Mouse (Mus musculus) embryonic facial prominence, embryonic 12.5 days (tissue): ENCODE results near the gene Bsn. TPM values are rescaled to one million over a fixed set of nuclear protein-coding genes. Genes with fewer than 3 reads are reported as not detected.
A peak's percentile ranks its signal among the peaks of the same experiment; 100 is the strongest.

Source experiments
- ATAC-seq: fragments of 200-750 bp; cut with Nextera tagmentation; 2 replicates; pipeline ENCODE4 v1.8.0; 2017; ENCODE audit not compliant: insufficient number of reproducible peaks, insufficient read depth, low FRiP score, low TSS enrichment
- H3K27ac ChIP-seq: fragments of 300-500 bp; sonication (generic); 2 replicates; pipeline ENCODE4 v1.5.1; 2016; ENCODE audit warnings: mild to moderate bottlenecking
- H3K27me3 ChIP-seq: fragments of 300-500 bp; sonication (generic); 2 replicates; pipeline ENCODE4 v1.6.1; 2016; ENCODE audit warnings: mild to moderate bottlenecking, moderate library complexity
- H3K36me3 ChIP-seq: fragments of 300-500 bp; sonication (generic); 2 replicates; pipeline ENCODE4 v1.6.1; 2016; ENCODE audit warnings: mild to moderate bottlenecking
- H3K4me1 ChIP-seq: fragments of 300-500 bp; sonication (generic); 2 replicates; pipeline ENCODE4 v1.6.1; 2016
- H3K4me2 ChIP-seq: fragments of 300-500 bp; sonication (generic); replicated peaks from 2 replicates; pipeline ENCODE4 v1.6.1; 2016; ENCODE audit warnings: mild to moderate bottlenecking, moderate library complexity
- H3K4me3 ChIP-seq: fragments of 300-500 bp; sonication (generic); 2 replicates; pipeline ENCODE4 v1.5.1; 2016; ENCODE audit warnings: mild to moderate bottlenecking
- H3K9ac ChIP-seq: fragments of 300-500 bp; sonication (generic); 2 replicates; pipeline ENCODE4 v1.6.1; 2016; ENCODE audit warnings: mild to moderate bottlenecking, moderate library complexity
- H3K9me3 ChIP-seq: fragments of 300-500 bp; sonication (generic); 2 replicates; pipeline ENCODE4 v1.6.1; 2016; ENCODE audit warnings: mild to moderate bottlenecking, moderate library complexity
- WGBS: fragments of 180-500 bp; shearing (Covaris S2); methylation state at CpG from one replicate; pipeline ENCODE4 v1.1.7; 2016; 5-methylcytosine and 5-hydroxymethylcytosine counted together
- polyA plus RNA-seq: library from polyadenylated mRNA; unstranded; fragments of >200 nt; fragmentation: Nextera tagmentation; extraction: Ambion mirVana; gene quantifications from 2 replicates; pipeline ENCODE4 v1.2.1, GENCODE M21; 2016

Gene Bsn
- polyA plus RNA-seq, 1 experiment from 2014 or later, result 1.1 TPM

DNA sequence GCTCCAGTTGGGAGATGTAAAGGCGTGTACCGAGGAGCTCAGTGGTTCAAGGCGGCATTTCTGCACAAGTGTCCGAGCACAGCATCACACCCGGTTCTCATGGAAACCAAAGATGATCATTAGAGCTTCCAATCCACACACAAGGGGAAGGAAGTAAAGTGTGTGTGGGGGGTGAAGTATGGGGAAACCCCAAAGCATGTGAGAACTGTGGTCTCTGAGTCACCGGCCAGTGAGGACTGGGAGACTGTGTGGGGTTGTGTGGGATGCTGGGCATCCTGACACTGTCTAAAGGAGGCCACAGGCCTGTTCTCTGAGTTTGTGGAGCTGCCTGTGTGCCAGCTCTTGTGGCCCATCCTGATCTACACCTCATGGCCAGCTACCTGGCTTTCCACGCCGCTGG lies 69.5 kb downstream of the Bsn start:
- peaks cover 5% of the 10 kb centered on the region; the same call in 1 of the 2 replicates for H3K27me3 ChIP-seq
- no peak for ATAC-seq
- 91% methylated on average over 8 of the region's 8 CpGs for WGBS

DNA sequence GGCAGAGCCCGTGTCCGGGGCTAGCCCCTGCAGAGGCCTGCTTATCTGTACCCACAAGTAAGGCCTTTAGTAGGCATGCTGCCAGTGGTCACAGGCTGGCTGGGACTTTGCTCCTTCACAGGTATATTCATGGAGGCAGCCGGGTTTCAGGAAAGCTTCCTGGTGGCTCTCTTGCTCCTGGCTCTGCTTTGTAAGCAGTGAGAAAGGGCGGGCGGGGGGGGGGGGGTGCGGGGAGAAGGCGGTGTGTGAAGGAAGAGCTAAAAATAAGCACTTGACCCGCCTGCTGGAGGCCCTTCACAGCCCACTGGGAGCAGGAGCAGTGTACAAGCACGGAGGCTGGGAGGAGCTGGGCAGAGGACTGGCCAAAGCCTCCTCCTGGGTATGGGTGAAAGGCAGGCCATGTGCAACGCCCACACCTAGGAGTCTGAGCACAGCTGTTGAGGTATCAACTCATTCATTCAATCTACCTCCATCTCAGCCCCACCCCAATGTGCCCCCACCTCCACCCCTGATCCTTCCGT lies 70.2 kb downstream of the Bsn start:
- H3K9me3 ChIP-seq, result no peaks in the 10 kb centered on the region
- H3K36me3 ChIP-seq, result no peaks in the 10 kb centered on the region
- 53% methylated on average over 8 of the region's 11 CpGs for WGBS
- peak; percentile 77 for ATAC-seq
- H3K4me1 ChIP-seq, result peaks cover 7% of the 10 kb centered on the region
- no peak overlapping the region for H3K27ac ChIP-seq
- H3K4me3 ChIP-seq, result no peak overlapping the region
- H3K4me2 ChIP-seq, result no peak overlapping the region
- H3K27me3 ChIP-seq, result peaks cover 12% of the 10 kb centered on the region
- no peak overlapping the region for H3K9ac ChIP-seq

More for the DNA sequence above, 69.5 kb downstream of the Bsn start:
- H3K9me3 ChIP-seq, result no peaks in the 10 kb centered on the region
- no peak overlapping the region for H3K4me3 ChIP-seq
- peaks cover 7% of the 10 kb centered on the region for H3K4me1 ChIP-seq
- no peak overlapping the region for H3K9ac ChIP-seq
- no peak overlapping the region for H3K4me2 ChIP-seq
- H3K27ac ChIP-seq, result no peak overlapping the region
- no peaks in the 10 kb centered on the region for H3K36me3 ChIP-seq

DNA sequence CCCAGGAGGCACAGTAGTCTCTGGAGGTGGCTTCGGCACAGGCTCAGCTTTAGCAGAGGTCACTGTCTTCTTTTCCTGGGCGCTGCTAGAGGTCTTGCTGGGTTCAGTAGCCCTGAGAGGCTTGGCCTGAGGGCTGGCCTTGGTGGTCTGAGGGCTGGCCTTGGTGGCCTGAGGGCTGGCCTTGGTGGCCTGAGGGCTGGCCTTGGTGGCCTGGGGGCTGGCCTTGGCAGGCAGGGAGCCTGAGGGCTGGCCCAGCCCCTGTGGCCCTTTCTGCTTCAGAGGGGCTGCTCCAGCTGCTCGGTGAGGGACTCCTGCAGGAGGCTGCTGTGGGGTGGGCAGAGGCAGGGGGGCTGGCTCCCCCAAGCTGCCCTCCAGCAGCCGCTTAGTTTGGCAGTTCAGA lies 73.0 kb downstream of the Bsn start:
- no peak for ATAC-seq
- Histone ChIP-seq H3K4me3 (no peak overlapping the region), H3K9ac (no peak overlapping the region), H3K4me2 (no peak overlapping the region), H3K27ac (peak overlapping the region; percentile 1; the same call in 1 of the 2 replicates), H3K4me1 (peaks cover 7% of the 10 kb centered on the region), H3K36me3 (no peaks in the 10 kb centered on the region), H3K9me3 (no peaks in the 10 kb centered on the region), H3K27me3 (peaks cover 22% of the 10 kb centered on the region)
- 43% methylated on average over 4 of the region's 4 CpGs for WGBS

GRCm38 (mm10) chr9:108115290-108116077 lies 74.7 kb downstream of the Bsn start:
- no peak overlapping the region for H3K9ac ChIP-seq
- H3K27me3 ChIP-seq, result peaks cover 27% of the 10 kb centered on the region
- peaks cover 17% of the 10 kb centered on the region for H3K4me1 ChIP-seq
- no peak for ATAC-seq
- no peak overlapping the region for H3K27ac ChIP-seq
- H3K36me3 ChIP-seq, result no peaks in the 10 kb centered on the region
- H3K9me3 ChIP-seq, result no peaks in the 10 kb centered on the region
- 68% methylated on average over 43 of the region's 43 CpGs for WGBS
- H3K4me3 ChIP-seq, result no peak overlapping the region
- no peak overlapping the region for H3K4me2 ChIP-seq

- Histone ChIP-seq H3K27me3 (peaks cover 39% of the 10 kb centered on the region), H3K4me2 (no peak overlapping the region), H3K9me3 (no peaks in the 10 kb centered on the region), H3K27ac (no peak overlapping the region), H3K9ac (no peak overlapping the region), H3K36me3 (no peaks in the 10 kb centered on the region), H3K4me3 (no peak overlapping the region), H3K4me1 (peaks cover 17% of the 10 kb centered on the region)
- 96% methylated on average over 18 of the region's 18 CpGs for WGBS
- ATAC-seq, result no peak
Measured at GRCm38 (mm10) chr9:108112719-108113340, 77.4 kb downstream of the Bsn start.

GRCm38 (mm10) chr9:108111593-108112121 lies 78.5 kb downstream of the Bsn start:
- no peaks in the 10 kb centered on the region for H3K9me3 ChIP-seq
- WGBS, result 67% methylated on average over 17 of the region's 17 CpGs
- ATAC-seq, result no peak
- H3K9ac ChIP-seq, result peak overlapping the region; percentile 36
- H3K4me2 ChIP-seq, result peak overlapping the region; percentile 58
- no peak overlapping the region for H3K27ac ChIP-seq
- peak overlapping the region; percentile 28; the same call in 1 of the 2 replicates for H3K4me3 ChIP-seq
- no peaks in the 10 kb centered on the region for H3K36me3 ChIP-seq
- H3K4me1 ChIP-seq, result peaks cover 16% of the 10 kb centered on the region
- peaks cover 39% of the 10 kb centered on the region for H3K27me3 ChIP-seq

DNA sequence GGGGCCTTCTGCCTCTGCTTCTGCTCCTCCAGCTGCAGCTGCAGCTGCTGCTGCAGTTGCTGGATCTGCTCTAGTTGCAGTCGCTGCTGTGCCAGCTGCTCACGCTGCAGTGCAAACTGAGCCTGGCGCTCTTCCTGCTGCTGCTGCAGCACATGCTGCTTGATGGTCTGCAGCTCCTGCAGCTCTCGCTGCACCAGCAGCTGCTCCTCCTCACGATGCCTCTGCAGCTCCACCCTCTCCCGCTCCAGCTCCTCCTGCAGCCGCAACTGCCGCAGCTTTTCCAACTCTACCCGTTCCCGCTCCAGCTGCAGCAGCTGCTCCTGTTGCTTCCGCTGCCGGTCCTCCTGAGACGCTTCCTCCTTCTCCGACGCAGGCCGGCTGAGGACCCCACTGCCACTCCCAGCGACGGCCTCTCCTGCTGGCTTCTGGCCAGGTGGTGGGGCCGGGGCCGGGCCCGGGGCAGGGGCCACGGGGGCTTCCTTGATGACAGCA lies 79.0 kb downstream of the Bsn start:
- no peaks in the 10 kb centered on the region for H3K36me3 ChIP-seq

GRCm38 (mm10) chr9:108110160-108110559 lies 80.0 kb downstream of the Bsn start:
- H3K36me3 ChIP-seq, result no peaks in the 10 kb centered on the region
- WGBS, result 84% methylated on average over 16 of the region's 16 CpGs
- ATAC-seq, result no peak
- H3K27me3 ChIP-seq, result peaks cover 30% of the 10 kb centered on the region
- H3K4me3 ChIP-seq, result no peak overlapping the region
- H3K4me2 ChIP-seq, result peak overlapping the region; percentile 58
- no peaks in the 10 kb centered on the region for H3K9me3 ChIP-seq
- H3K4me1 ChIP-seq, result peaks cover 24% of the 10 kb centered on the region
- no peak overlapping the region for H3K27ac ChIP-seq
- H3K9ac ChIP-seq, result no peak overlapping the region

More for the DNA sequence above, 79.0 kb downstream of the Bsn start:
- Histone ChIP-seq H3K4me2 (peak overlapping the region; percentile 58), H3K4me3 (peak overlapping the region; percentile 28), H3K4me1 (peaks cover 16% of the 10 kb centered on the region), H3K27me3 (peaks cover 39% of the 10 kb centered on the region), H3K9me3 (no peaks in the 10 kb centered on the region), H3K9ac (peak overlapping the region; percentile 36), H3K27ac (peak overlapping the region; percentile 7; the same call in 1 of the 2 replicates)
- no peak for ATAC-seq
- WGBS, result 9% methylated on average over 22 of the region's 22 CpGs

DNA sequence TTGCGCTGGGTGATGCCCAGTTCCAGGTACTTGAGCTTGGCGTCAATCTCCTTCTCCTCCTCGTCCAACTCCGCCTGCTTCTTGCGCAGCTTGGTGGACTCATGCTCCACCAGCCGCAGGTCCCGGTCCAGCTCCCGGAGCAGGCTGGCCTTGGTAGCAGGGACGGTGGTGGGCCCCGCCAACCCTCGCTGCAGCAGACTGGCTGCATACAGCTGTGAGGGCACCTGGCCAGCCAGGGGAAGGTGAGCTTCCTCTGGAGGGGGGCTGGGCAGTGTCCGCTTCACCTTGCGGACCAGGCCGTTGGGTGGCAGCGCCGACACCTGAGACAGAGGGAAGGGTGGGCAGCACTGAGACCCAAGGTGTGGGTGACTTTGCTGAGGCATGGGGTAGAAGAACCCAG lies 82.3 kb downstream of the Bsn start:
- WGBS, result 92% methylated on average over 16 of the region's 16 CpGs
- Histone ChIP-seq H3K4me2 (no peak overlapping the region), H3K27me3 (peaks cover 22% of the 10 kb centered on the region), H3K4me1 (peaks cover 34% of the 10 kb centered on the region), H3K36me3 (no peaks in the 10 kb centered on the region), H3K9me3 (no peaks in the 10 kb centered on the region), H3K27ac (no peak overlapping the region), H3K4me3 (no peak overlapping the region), H3K9ac (no peak overlapping the region)
- ATAC-seq, result no peak

- H3K36me3 ChIP-seq, result no peaks in the 10 kb centered on the region
- H3K9ac ChIP-seq, result no peak overlapping the region
- peaks cover 30% of the 10 kb centered on the region for H3K4me1 ChIP-seq
- H3K4me3 ChIP-seq, result no peak overlapping the region
- H3K4me2 ChIP-seq, result no peak overlapping the region
- WGBS, result 86% methylated on average over 23 of the region's 23 CpGs
- no peak for ATAC-seq
- H3K27ac ChIP-seq, result no peak overlapping the region
- peaks cover 17% of the 10 kb centered on the region for H3K27me3 ChIP-seq
- H3K9me3 ChIP-seq, result no peaks in the 10 kb centered on the region
Measured at GRCm38 (mm10) chr9:108106090-108106489, 84.1 kb downstream of the Bsn start.

DNA sequence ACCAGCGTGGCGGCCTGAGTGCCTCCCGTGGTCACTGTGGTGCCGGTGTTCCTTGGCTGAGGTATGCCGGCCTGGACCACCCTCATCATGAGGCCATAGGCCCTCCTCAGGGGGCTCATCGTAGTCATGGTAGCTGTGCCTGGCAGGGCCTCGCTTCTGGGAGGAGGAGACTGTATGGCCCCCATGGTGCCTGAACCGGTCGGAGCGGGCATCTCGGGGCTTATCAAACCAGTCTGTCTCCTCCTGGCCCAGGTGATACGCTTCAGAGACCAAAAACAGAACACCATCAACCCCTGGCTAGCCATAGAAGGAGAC lies 84.7 kb downstream of the Bsn start:
- Histone ChIP-seq H3K4me2 (peak overlapping the region; percentile 30; the same call in 1 of the 2 replicates), H3K9ac (0 out of 2 replicates have a peak overlapping the region, but pooled peaks have one; percentile 46), H3K36me3 (no peaks in the 10 kb centered on the region), H3K4me3 (no peak overlapping the region), H3K9me3 (no peaks in the 10 kb centered on the region), H3K27me3 (peaks cover 13% of the 10 kb centered on the region; the same call in 1 of the 2 replicates), H3K27ac (peak overlapping the region; percentile 43; the same call in 1 of the 2 replicates), H3K4me1 (peaks cover 24% of the 10 kb centered on the region)
- 74% methylated on average over 12 of the region's 12 CpGs for WGBS
- ATAC-seq, result no peak
